Mouse (Mus musculus): Measurements from ENCODE around the gene Rab3c. TPM values are rescaled to one million over a fixed set of nuclear protein-coding genes. Genes with fewer than 3 reads are reported as not detected.

Rab3c gene
- 0.26 and 0.28 TPM in 2 replicates for polyA plus RNA-seq (2012; rRNA removed)

DNA sequence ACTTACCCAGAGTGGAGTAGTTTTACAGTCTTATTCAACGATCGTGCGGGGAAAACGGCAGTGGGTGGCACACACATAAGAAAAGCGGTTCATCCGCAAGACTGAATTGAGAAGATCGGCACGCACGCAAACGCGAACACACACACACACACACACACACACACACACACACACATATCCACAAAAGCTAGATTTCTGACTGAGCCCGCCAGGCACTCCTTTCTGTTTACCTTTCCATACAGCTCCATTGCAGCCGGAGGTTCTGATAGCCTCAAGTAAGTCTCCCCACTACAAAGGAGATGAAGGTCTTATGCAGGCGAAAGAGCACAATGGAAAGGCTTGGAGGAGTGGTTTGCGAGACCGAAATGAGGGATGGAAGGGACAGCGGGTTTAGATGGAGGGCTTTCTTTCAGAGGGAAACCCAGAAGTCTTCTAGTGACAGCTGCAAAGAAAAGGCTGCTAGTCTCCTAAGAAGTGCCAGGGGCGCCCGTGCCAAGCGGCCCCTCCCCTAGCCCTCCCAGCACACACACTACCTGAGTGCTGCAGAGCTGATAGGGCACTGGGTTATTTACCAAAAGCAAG lies at the start of gene Rab3c:
Rab3c (minus strand) TSS at position 434 of the 582 bp plus-strand sequence.
- DNase-seq, result peak; percentile 44
- TF ChIP-seq POLR2A (IDR thresholded peaks at IDR 0.05; ENCODE audit: borderline replicate concordance, extremely low read depth, low read depth, low read length) (no peak), CTCF (IDR thresholded peaks at IDR 0.05; ENCODE audit: insufficient read depth, low read length) (no peak)
- 3% methylated on average over 20 of the region's 20 CpGs for WGBS
- Histone ChIP-seq H3K4me3 (replicated peaks; ENCODE audit: extremely low read depth, low read depth, low read length) (peak within 1 kb of the TSS; percentile 61), H3K4me1 (ENCODE audit: control insufficient read depth, insufficient read depth, low read length) (peaks cover 2% of the 10 kb centered on the region; the same call in 1 of the 2 replicates)

DNA sequence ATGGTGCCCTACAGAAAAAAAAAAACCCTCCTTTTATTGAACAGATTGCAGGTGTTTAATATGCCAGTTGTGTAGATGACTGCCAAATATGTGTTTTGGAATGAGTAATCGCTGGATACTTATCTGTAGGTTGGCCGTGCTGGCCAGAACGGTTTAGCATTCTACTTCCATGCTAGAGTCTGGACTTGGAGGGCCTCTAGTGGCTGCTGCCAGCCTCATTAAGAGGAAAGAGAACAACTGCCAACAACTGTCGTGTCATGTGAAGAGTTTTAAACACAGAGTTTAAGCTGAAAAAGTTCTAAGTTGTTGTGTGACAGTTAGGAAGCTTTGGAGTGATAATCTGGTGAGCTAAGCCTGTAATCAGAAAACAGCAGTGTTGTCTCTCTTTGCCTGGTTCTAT lies 38.0 kb upstream of the Rab3c start:
- H3K4me1 ChIP-seq (ENCODE audit: control insufficient read depth, insufficient read depth, low read length), result 0 out of 2 replicates have a peak, but pooled peaks cover 3% of the 10 kb centered on the region
- H3K4me3 ChIP-seq (replicated peaks; ENCODE audit: extremely low read depth, low read depth, low read length), result no peak overlapping the region
- DNase-seq, result peak; percentile 12
- 0 out of 2 replicates have a peak, but pooled peaks have one; percentile 15 for TF ChIP-seq CTCF (IDR thresholded peaks at IDR 0.05; ENCODE audit: insufficient read depth, low read length)
- no peak for TF ChIP-seq POLR2A (IDR thresholded peaks at IDR 0.05; ENCODE audit: borderline replicate concordance, extremely low read depth, low read depth, low read length)
- WGBS, result 37% methylated on average over 4 of the region's 4 CpGs

DNA sequence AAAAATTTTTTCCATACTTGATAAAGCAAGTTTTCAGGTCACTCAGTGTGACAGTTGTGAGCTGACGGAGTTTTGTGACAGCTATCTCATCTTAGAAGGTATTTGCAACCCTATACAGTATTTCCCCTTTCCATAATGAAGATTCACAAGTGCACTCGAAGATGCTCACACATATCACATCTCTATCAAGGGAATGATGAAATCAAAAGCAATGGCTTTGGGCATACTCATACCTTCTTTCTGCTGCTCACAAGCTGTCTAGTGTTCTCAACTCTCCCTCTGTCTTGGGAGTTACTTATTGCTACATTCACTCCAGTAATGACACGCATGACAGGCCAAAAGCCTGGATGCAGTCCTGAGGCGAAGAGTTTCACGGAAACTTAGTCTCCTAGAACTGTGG lies 26.4 kb upstream of the Rab3c start:
- TF ChIP-seq POLR2A (IDR thresholded peaks at IDR 0.05; ENCODE audit: borderline replicate concordance, extremely low read depth, low read depth, low read length) (no peak), CTCF (IDR thresholded peaks at IDR 0.05; ENCODE audit: insufficient read depth, low read length) (no peak)
- 81% methylated on average over 5 of the region's 5 CpGs for WGBS
- H3K4me1 ChIP-seq (ENCODE audit: control insufficient read depth, insufficient read depth, low read length), result no peaks in the 10 kb centered on the region
- DNase-seq, result no peak
- H3K4me3 ChIP-seq (replicated peaks; ENCODE audit: extremely low read depth, low read depth, low read length), result no peak overlapping the region

DNA sequence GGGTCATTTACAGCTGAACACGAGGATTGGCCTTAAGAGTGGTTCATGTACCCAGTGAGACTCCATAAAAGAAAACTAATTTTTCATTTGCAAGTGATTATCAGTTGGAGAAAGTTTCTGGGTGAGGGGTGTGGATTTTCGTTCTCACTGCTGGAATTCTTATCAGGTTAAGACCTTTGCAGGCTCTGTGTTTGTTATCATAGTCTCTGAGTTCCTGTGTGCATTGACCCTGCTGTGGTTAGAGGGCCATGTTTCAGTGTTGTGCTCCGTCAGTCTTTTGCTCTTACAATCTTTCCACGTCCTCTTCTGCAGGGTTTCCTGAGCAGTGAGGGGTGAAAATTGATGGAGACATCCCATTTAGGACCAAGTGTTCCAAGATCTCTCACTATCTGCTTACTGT lies 16.3 kb upstream of the Rab3c start:
- WGBS, result 35% methylated on average over 4 of the region's 4 CpGs
- no peak for TF ChIP-seq POLR2A (IDR thresholded peaks at IDR 0.05; ENCODE audit: borderline replicate concordance, extremely low read depth, low read depth, low read length)
- no peak for TF ChIP-seq CTCF (IDR thresholded peaks at IDR 0.05; ENCODE audit: insufficient read depth, low read length)
- H3K4me1 ChIP-seq (ENCODE audit: control insufficient read depth, insufficient read depth, low read length), result no peaks in the 10 kb centered on the region
- H3K4me3 ChIP-seq (replicated peaks; ENCODE audit: extremely low read depth, low read depth, low read length), result no peak overlapping the region
- DNase-seq, result no peak

DNA sequence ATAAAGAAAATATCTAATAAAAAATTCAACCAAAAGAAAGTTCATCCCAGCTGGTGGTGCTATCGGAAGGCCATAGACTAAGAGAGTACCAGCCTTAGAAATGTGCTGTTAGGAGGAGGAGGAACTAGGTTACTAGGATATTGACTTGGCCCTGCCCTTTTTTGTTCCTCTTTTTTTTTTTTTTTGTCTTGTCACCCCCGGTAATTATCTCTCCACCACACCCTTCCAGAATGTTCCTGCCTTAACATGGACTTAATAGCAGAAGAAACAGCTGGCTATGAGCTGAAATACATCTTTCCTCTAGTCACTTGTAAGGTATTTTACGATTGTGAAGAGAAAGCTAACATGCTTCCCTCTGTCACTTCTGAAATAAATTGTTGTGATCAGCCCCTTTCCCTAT lies 7.7 kb upstream of the Rab3c start:
- TF ChIP-seq POLR2A (IDR thresholded peaks at IDR 0.05; ENCODE audit: borderline replicate concordance, extremely low read depth, low read depth, low read length) (no peak), CTCF (IDR thresholded peaks at IDR 0.05; ENCODE audit: insufficient read depth, low read length) (no peak)
- WGBS, result 73% methylated on average over 3 of the region's 3 CpGs

DNA sequence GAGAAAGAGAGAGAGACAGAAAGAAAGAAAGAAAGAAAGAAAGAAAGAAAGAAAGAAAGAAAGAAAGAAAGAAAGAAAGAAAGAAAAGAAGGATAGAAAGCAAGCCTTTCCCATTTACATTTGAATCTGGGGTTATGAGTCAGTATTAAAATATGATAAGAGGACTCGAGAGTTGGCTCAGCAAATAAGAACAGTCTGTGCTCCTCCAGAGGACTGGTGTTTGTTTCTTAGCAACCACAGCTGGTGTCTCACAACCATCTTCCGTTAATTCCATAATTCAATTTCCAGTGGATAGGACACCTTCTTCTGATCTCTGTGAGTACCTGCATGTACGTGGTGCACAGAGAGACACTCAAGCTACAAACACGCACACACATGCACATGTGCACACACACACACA lies 3.0 kb upstream of the Rab3c start:
- Histone ChIP-seq H3K4me1 (ENCODE audit: control insufficient read depth, insufficient read depth, low read length) (peaks cover 2% of the 10 kb centered on the region; the same call in 1 of the 2 replicates), H3K4me3 (replicated peaks; ENCODE audit: extremely low read depth, low read depth, low read length) (no peak overlapping the region)
- no peak for TF ChIP-seq POLR2A (IDR thresholded peaks at IDR 0.05; ENCODE audit: borderline replicate concordance, extremely low read depth, low read depth, low read length)
- no peak for TF ChIP-seq CTCF (IDR thresholded peaks at IDR 0.05; ENCODE audit: insufficient read depth, low read length)
- peak; percentile 9 for DNase-seq
- WGBS, result 38% methylated on average over 4 of the region's 4 CpGs

More for the DNA sequence above, 7.7 kb upstream of the Rab3c start:
- no peak for DNase-seq
- H3K4me3 ChIP-seq (replicated peaks; ENCODE audit: extremely low read depth, low read depth, low read length), result no peak overlapping the region
- H3K4me1 ChIP-seq (ENCODE audit: control insufficient read depth, insufficient read depth, low read length), result peaks cover 2% of the 10 kb centered on the region; the same call in 1 of the 2 replicates

DNA sequence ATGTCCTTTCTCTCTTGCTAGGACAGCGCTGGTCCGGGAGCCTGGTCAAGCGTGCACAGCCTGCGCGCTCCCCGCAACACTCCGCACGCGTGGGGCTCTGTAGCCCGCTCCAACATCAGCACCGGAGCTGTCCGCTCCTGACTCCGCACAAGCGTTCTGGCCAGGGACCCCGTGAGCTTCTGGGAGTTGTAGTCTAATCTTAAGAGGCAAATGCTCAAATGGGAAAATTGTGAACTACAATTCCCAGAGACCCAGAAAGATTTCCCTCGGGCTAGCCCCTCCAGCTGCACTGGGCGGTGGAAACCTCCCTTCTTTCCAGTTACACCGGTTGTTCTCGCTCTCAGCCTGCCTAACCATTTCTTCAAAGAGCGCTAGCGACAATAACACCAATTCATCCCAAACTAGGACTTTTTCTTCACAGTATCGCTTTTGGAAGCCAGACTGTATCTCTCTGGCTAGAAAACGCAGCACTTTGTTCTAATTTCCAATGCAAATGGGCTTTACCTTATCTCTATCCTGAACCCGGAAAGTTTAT lies 701 bp downstream of the Rab3c start:
- H3K4me3 ChIP-seq (replicated peaks; ENCODE audit: extremely low read depth, low read depth, low read length), result peak overlapping the region; percentile 61
- 1% methylated on average over 24 of the region's 24 CpGs for WGBS
- TF ChIP-seq POLR2A (IDR thresholded peaks at IDR 0.05; ENCODE audit: borderline replicate concordance, extremely low read depth, low read depth, low read length), result no peak
- TF ChIP-seq CTCF (IDR thresholded peaks at IDR 0.05; ENCODE audit: insufficient read depth, low read length), result no peak
- no peak for DNase-seq
- H3K4me1 ChIP-seq (ENCODE audit: control insufficient read depth, insufficient read depth, low read length), result peaks cover 2% of the 10 kb centered on the region; the same call in 1 of the 2 replicates

DNA sequence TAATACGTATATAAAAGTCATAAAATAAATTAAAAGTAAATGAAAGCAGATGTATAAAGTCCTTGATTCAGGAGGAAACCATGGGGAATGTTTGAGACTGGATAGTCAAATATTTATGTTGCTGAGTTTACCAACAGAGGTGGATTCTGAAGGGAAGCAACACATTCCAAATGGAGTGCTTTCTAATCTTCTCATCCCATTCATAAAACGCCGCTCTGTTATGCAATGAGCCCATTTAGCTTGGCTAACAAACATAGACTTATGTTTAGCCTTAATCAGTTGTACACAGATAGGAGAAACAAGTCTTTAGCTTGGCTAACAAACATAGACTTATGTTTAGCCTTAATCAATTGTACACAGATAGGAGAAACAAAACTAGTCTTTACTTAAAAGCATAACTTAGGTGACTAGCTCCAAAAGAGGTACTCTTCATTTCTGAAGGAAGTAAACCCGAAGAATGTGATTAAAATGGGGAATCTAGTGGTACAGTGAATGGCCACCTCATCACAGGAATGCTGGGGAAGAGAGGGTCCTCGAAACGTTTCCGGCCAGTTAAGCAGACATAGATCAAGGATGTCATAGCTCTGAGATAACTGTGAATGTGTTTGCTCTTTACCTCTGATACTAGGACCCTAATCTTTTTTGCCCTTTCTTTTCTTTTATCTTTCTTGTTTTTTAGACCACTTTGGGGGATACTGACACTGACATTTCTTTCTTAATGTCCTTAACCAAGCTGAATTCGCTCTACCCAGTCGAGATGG lies 1.6 kb downstream of the Rab3c start:
- WGBS, result 56% methylated on average over 9 of the region's 9 CpGs
- Histone ChIP-seq H3K4me3 (replicated peaks; ENCODE audit: extremely low read depth, low read depth, low read length) (no peak overlapping the region), H3K4me1 (ENCODE audit: control insufficient read depth, insufficient read depth, low read length) (peaks cover 2% of the 10 kb centered on the region; the same call in 1 of the 2 replicates)
- no peak for DNase-seq
- no peak for TF ChIP-seq CTCF (IDR thresholded peaks at IDR 0.05; ENCODE audit: insufficient read depth, low read length)
- no peak for TF ChIP-seq POLR2A (IDR thresholded peaks at IDR 0.05; ENCODE audit: borderline replicate concordance, extremely low read depth, low read depth, low read length)

DNA sequence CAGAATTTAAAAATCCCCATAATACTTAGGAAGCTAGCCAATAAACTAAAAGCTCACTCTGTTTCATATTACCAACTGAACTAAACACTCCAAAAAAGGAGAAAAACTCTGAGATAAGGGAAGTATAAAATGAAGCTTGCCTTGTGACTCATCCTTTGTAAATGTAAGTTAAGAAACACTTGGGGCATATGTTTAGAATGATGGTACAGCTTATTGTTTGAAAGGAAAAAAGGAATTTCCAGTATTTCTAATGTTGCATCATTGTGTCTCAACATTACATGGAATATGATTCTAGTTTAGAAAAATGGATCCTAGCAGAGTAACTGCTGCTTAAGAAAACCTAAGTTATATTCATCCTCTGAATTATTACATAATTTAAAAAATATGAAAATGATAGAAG lies 3.1 kb downstream of the Rab3c start:
- no peak for DNase-seq
- H3K4me1 ChIP-seq (ENCODE audit: control insufficient read depth, insufficient read depth, low read length), result no peaks in the 10 kb centered on the region; the same call in 1 of the 2 replicates
- no peak overlapping the region for H3K4me3 ChIP-seq (replicated peaks; ENCODE audit: extremely low read depth, low read depth, low read length)
- TF ChIP-seq CTCF (IDR thresholded peaks at IDR 0.05; ENCODE audit: insufficient read depth, low read length), result no peak
- TF ChIP-seq POLR2A (IDR thresholded peaks at IDR 0.05; ENCODE audit: borderline replicate concordance, extremely low read depth, low read depth, low read length), result no peak
